Mouse (Mus musculus): ENCODE data around the gene Zranb3. TPM values are rescaled to one million over a fixed set of nuclear protein-coding genes. Genes with fewer than 3 reads are reported as not detected.

The Zranb3 gene
- polyA plus RNA-seq, 1 experiment = 0.97 TPM

- H3K4me3 ChIP-seq (ENCODE audit: extremely low read depth, insufficient read depth, insufficient read length) = no peak overlapping the region
These were observed 168.5 kb downstream of the Zranb3 start for GRCm38 (mm10) chr1:127934322-127934721.

GRCm38 (mm10) chr1:127933405-127933804 is 169.4 kb downstream of the Zranb3 start:
- Histone ChIP-seq H3K4me1 (ENCODE audit: control insufficient read depth, insufficient read depth, insufficient read length) (no peaks in the 10 kb centered on the region), H3K36me3 (ENCODE audit: control insufficient read depth, insufficient read depth, low read length) (peaks cover 39% of the 10 kb centered on the region), H3K27me3 (ENCODE audit: control insufficient read depth, insufficient read depth, low read length) (no peaks in the 10 kb centered on the region), H3K4me3 (ENCODE audit: extremely low read depth, insufficient read depth, insufficient read length) (no peak overlapping the region), H3K27ac (ENCODE audit: insufficient read depth, low read length) (no peak overlapping the region)
- no peak for DNase-seq (ENCODE audit: low read depth in 1 of 2, low spot score in 2 of 2)
- no peak for TF ChIP-seq CTCF (IDR thresholded peaks at IDR 0.05; ENCODE audit: extremely low read depth, insufficient read depth, insufficient read length, insufficient replicate concordance)
- TF ChIP-seq POLR2A (IDR thresholded peaks at IDR 0.05; ENCODE audit: low read depth, low read length) = no peak
- WGBS = 80% methylated on average over 2 of the region's 2 CpGs

More at GRCm38 (mm10) chr1:127934322-127934721, 168.5 kb downstream of the Zranb3 start:
- no peak overlapping the region for H3K27ac ChIP-seq (ENCODE audit: insufficient read depth, low read length)
- 92% methylated on average over 5 of the region's 5 CpGs for WGBS
- H3K27me3 ChIP-seq (ENCODE audit: control insufficient read depth, insufficient read depth, low read length) = no peaks in the 10 kb centered on the region
- TF ChIP-seq CTCF (IDR thresholded peaks at IDR 0.05; ENCODE audit: extremely low read depth, insufficient read depth, insufficient read length, insufficient replicate concordance) (no peak), POLR2A (IDR thresholded peaks at IDR 0.05; ENCODE audit: low read depth, low read length) (no peak)
- DNase-seq (ENCODE audit: low read depth in 1 of 2, low spot score in 2 of 2) = no peak
- no peaks in the 10 kb centered on the region for H3K4me1 ChIP-seq (ENCODE audit: control insufficient read depth, insufficient read depth, insufficient read length)
- H3K36me3 ChIP-seq (ENCODE audit: control insufficient read depth, insufficient read depth, low read length) = peaks cover 48% of the 10 kb centered on the region

- H3K27me3 ChIP-seq (ENCODE audit: control insufficient read depth, insufficient read depth, low read length) = no peaks in the 10 kb centered on the region
- no peak overlapping the region for H3K4me3 ChIP-seq (ENCODE audit: extremely low read depth, insufficient read depth, insufficient read length)
- DNase-seq (ENCODE audit: low read depth in 1 of 2, low spot score in 2 of 2) = no peak
- H3K4me1 ChIP-seq (ENCODE audit: control insufficient read depth, insufficient read depth, insufficient read length) = no peaks in the 10 kb centered on the region
- WGBS = 87% methylated on average over 1 of the region's 1 CpGs
- TF ChIP-seq POLR2A (IDR thresholded peaks at IDR 0.05; ENCODE audit: low read depth, low read length) = no peak
- H3K36me3 ChIP-seq (ENCODE audit: control insufficient read depth, insufficient read depth, low read length) = peaks cover 15% of the 10 kb centered on the region
- no peak overlapping the region for H3K27ac ChIP-seq (ENCODE audit: insufficient read depth, low read length)
These were observed 187.0 kb downstream of the Zranb3 start for GRCm38 (mm10) chr1:127915802-127916201.

- H3K36me3 ChIP-seq (ENCODE audit: control insufficient read depth, insufficient read depth, low read length) = peaks cover 16% of the 10 kb centered on the region
- H3K4me3 ChIP-seq (ENCODE audit: extremely low read depth, insufficient read depth, insufficient read length) = no peak overlapping the region
- TF ChIP-seq POLR2A (IDR thresholded peaks at IDR 0.05; ENCODE audit: low read depth, low read length) = no peak
- no peak for TF ChIP-seq CTCF (IDR thresholded peaks at IDR 0.05; ENCODE audit: extremely low read depth, insufficient read depth, insufficient read length, insufficient replicate concordance)
- DNase-seq (ENCODE audit: low read depth in 1 of 2, low spot score in 2 of 2) = no peak
- no peaks in the 10 kb centered on the region for H3K4me1 ChIP-seq (ENCODE audit: control insufficient read depth, insufficient read depth, insufficient read length)
- 93% methylated on average over 6 of the region's 6 CpGs for WGBS
- H3K27ac ChIP-seq (ENCODE audit: insufficient read depth, low read length) = no peak overlapping the region
- no peaks in the 10 kb centered on the region for H3K27me3 ChIP-seq (ENCODE audit: control insufficient read depth, insufficient read depth, low read length)
These were observed 187.5 kb downstream of the Zranb3 start for GRCm38 (mm10) chr1:127915316-127915715.

- no peak for DNase-seq (ENCODE audit: low read depth in 1 of 2, low spot score in 2 of 2)
- TF ChIP-seq POLR2A (IDR thresholded peaks at IDR 0.05; ENCODE audit: low read depth, low read length) = no peak
- no peak for TF ChIP-seq CTCF (IDR thresholded peaks at IDR 0.05; ENCODE audit: extremely low read depth, insufficient read depth, insufficient read length, insufficient replicate concordance)
- H3K36me3 ChIP-seq (ENCODE audit: control insufficient read depth, insufficient read depth, low read length) = peaks cover 12% of the 10 kb centered on the region
- no peaks in the 10 kb centered on the region for H3K4me1 ChIP-seq (ENCODE audit: control insufficient read depth, insufficient read depth, insufficient read length)
- no peak overlapping the region for H3K27ac ChIP-seq (ENCODE audit: insufficient read depth, low read length)
- H3K27me3 ChIP-seq (ENCODE audit: control insufficient read depth, insufficient read depth, low read length) = no peaks in the 10 kb centered on the region
- 90% methylated on average over 4 of the region's 4 CpGs for WGBS
- no peak overlapping the region for H3K4me3 ChIP-seq (ENCODE audit: extremely low read depth, insufficient read depth, insufficient read length)
These were observed 189.7 kb downstream of the Zranb3 start for GRCm38 (mm10) chr1:127913116-127913515.

GRCm38 (mm10) chr1:127904774-127905385 is 198.0 kb downstream of the Zranb3 start:
- DNase-seq (ENCODE audit: low read depth in 1 of 2, low spot score in 2 of 2) = no peak
- peaks cover 8% of the 10 kb centered on the region for H3K36me3 ChIP-seq (ENCODE audit: control insufficient read depth, insufficient read depth, low read length)
- no peak overlapping the region for H3K27ac ChIP-seq (ENCODE audit: insufficient read depth, low read length)
- H3K4me1 ChIP-seq (ENCODE audit: control insufficient read depth, insufficient read depth, insufficient read length) = no peaks in the 10 kb centered on the region
- TF ChIP-seq CTCF (IDR thresholded peaks at IDR 0.05; ENCODE audit: extremely low read depth, insufficient read depth, insufficient read length, insufficient replicate concordance) = no peak
- TF ChIP-seq POLR2A (IDR thresholded peaks at IDR 0.05; ENCODE audit: low read depth, low read length) = no peak
- WGBS = 95% methylated on average over 2 of the region's 2 CpGs
- H3K4me3 ChIP-seq (ENCODE audit: extremely low read depth, insufficient read depth, insufficient read length) = no peak overlapping the region
- no peaks in the 10 kb centered on the region for H3K27me3 ChIP-seq (ENCODE audit: control insufficient read depth, insufficient read depth, low read length)

Other genes starting within 250 kb of the Zranb3 start
- 1.2 and 2.1 TPM in 2 replicates for gene Map3k19, start 248.0 kb downstream of the Zranb3 start, polyA plus RNA-seq (2012; rRNA removed)
- gene Rab3gap1, start 234.3 kb downstream of the Zranb3 start, polyA plus RNA-seq (2012; rRNA removed) = 17.7 and 19.8 TPM in 2 replicates
- gene R3hdm1, start 254 bp upstream of the Zranb3 start, polyA plus RNA-seq (2012; rRNA removed) = 43.1 and 45.4 TPM in 2 replicates
- gene Ubxn4, start 140.9 kb upstream of the Zranb3 start, polyA plus RNA-seq (2012; rRNA removed) = 11.7 and 14.2 TPM in 2 replicates
- gene Lct, start 225.3 kb upstream of the Zranb3 start, polyA plus RNA-seq (2012; rRNA removed) = 0.05 and 0.06 TPM in 2 replicates